Mouse (Mus musculus) forelimb bud, embryonic 11.5 days (tissue): ENCODE data around the gene A030005K14Rik.

ENCODE experiments used
- DNase-seq: peaks from one replicate; pipeline ENCODE4 v3.0.0-alpha.2; 2012; ENCODE audit warnings: low read depth, low spot score

Gene A030005K14Rik

GRCm38 (mm10) chr1:83059278-83059677, at the start of gene A030005K14Rik:
Gene A030005K14Rik, minus strand, starts transcription at chr1:83059378.
- DNase-seq, result no peak

DNA sequence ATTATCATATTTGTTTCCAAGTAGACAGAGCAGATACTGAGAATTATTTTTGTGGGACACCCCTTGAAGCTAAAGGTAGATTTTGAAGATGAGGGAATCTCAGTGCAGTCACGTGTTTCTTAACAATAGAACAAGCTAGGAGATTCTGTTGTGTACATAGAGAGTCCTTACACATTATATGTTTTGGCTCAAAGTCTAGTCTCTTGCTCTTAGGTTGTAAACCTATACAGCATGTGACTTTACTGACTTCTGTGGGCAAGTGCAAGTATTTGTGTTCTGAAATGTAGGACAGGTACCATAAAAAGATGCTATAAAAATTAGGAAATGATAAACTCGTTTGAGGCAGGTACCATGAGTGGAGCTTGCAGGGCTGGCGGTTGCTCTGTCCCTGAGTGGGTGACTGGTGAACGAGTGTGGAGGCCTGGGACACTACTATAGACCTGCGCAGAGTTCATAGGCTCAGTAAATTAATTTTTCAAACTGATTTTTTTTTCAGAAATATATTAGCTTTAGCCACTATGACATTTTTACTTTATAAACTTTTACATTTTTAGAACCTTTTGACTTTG, 48.3 kb upstream of the A030005K14Rik start:
- no peak for DNase-seq

- DNase-seq, result no peak
Measured at GRCm38 (mm10) chr1:83105464-83105863, 46.3 kb upstream of the A030005K14Rik start.

- DNase-seq, result peak; percentile 29
Measured at GRCm38 (mm10) chr1:83101891-83102290, 42.7 kb upstream of the A030005K14Rik start.

- DNase-seq, result no peak
Measured at GRCm38 (mm10) chr1:83099580-83100137, 40.5 kb upstream of the A030005K14Rik start.

- no peak for DNase-seq
Measured at GRCm38 (mm10) chr1:83099160-83099559, 40.0 kb upstream of the A030005K14Rik start.

DNA sequence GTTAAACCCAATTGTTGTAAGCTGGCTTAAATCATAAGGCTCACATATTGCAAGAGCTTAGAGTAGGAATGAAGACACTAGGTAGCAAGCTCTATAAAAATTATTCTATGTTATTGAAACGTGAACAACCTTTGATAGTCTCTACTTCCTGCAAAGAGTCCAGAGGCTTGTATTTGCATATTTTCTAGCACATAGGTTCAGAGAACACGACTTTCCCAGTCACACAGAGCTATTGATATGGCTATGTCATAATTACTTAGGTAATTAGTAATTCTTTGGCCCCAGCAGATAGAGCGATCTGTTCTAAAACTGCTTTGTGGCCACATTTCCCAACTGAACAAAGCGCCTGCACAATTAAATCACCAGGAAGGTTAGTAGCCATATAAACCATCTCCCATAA, 37.8 kb upstream of the A030005K14Rik start:
- no peak for DNase-seq

- DNase-seq, result no peak
Measured at GRCm38 (mm10) chr1:83091268-83091667, 32.1 kb upstream of the A030005K14Rik start.

- DNase-seq, result no peak
Measured at GRCm38 (mm10) chr1:83084790-83085189, 25.6 kb upstream of the A030005K14Rik start.

DNA sequence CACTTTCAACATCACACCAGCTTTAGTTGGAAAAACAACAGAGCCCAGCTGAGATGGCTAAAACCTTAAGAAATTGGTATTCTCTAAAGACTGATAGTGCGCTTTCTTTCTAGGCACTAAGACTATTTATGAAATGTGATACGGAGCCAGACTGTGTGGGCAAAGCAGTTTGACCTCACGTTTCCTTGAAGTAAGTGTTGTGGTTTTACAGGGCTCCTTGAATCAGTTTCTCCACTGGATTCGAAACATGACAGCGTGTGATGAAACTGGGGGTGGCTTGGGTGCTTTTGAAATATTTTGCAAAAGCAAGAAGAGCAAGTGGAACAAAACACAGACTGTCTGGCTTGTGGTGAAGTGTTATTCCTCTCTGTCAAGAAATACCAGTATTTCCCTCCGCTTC, 17.8 kb upstream of the A030005K14Rik start:
- DNase-seq, result no peak

DNA sequence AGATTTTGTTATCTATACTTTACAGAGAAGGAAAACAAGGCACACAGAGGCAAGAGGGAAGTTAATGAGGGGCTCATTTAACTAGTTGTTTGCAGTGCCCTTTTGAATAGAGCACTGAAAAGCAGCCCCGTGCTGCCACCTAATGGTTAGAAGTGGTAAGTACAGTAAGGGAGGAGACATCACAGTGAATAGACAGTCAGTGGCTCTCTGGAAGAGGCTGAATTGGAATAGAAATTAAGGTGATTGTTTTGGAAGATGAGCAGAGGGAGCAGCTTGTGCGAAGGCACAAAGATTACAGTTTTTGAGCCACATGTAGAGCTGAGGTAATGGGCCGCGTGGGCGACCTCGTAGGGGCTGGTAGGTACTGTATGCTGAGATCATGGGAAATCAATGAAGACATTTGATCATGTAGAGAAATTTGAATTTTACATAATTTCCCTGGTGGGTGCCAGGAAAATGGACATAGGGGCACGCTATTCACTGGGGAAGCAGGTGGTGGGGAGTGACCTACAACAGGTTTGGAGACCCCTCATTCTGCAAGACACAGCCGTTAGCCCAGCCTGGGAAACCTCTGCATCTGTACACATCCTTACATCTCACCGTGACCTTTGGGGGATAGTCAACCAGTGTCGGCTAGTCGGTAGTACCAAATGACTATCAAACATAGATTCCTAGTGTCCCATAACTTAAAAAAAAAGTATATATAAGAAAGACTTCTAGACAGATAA, 17.2 kb upstream of the A030005K14Rik start:
- peak; percentile 60 for DNase-seq

DNA sequence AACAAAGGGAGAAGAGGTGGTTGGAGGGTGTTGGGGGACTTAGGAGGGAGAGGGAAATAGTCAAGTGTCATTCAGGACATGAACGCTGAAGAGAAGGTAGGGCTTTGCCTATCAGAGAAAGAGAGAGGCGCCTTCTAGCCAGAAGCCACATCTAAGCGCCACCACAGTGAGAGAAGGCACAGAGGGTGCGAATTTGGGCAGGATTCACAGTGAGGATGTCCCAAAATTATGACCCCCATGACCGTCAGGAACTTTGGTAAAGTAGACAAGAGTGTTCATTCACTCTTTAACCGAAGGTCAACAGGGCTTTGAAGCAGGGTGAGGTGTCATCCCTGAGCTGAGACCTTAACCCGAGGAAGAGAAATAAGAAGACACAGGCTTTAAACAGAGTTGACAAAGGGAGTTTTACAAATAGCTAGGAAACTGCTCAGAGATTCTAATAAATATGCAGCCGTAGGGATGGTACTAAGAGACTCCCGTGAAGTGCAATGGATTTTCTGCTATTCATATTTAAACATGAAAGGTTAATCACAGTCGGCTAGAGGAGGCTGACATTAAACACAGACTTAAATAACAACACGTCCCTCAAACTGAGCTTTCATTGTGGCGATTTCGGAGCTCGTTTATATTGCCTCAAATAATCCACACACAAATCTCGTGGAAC, 16.5 kb upstream of the A030005K14Rik start:
- no peak for DNase-seq

DNA sequence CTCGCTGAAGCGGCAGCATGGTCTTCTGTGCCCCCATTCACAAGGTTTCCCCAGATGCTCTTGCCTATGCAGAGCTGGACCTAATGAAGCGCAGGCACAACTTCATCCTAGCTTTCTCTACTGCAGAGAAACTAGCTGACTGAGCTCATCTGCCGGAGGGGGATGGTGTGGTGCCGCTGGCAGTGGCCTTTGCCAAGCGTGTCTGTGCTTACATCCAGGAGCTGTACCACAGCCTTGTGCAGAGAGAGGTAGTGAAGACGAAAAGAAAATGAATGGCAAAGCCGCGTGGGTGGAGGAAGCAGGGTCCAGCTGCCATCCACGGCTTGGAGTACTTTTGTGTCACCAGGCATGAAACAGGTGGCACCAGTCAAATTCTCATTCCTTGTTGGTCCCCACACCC, 8.0 kb upstream of the A030005K14Rik start:
- no peak for DNase-seq

DNA sequence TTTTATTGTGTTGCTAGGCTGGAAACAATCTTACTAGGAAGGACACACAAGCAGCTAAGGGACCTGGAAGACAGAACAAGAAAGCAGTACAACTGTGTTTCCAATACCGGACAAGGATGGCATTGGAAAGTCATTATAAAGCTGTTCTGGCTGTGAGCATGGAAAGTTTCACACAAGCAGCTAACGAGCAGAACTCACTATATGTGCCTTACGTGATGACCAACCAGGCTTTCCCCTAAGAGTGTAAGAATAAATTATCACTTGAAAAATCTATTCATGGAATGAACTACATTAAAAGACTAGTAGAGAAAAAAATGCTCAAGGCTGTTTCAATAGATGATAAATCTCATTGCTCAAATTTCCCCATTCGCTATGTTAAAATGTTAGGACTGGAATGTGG, 7.4 kb upstream of the A030005K14Rik start:
- no peak for DNase-seq

DNA sequence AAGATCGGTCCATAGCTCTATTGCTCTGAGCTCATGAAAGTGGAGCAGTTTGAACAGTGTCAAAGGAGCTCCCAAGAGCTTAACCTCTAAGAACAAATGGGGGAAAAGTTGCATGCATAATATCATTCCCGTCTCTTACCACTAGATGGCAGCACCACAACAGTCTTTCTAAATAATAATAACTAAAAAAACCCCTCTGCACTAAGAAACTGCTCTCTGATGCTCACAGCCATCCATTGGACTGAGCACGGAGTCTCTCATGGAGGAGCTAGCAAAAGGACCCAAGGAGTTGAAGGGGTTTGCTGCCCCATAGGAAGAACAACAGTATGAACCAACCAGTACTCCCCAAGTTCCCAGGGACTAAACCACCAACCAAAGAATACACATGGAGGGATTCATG, 5.7 kb upstream of the A030005K14Rik start:
- peak; percentile 53 for DNase-seq

- DNase-seq, result no peak
Measured at GRCm38 (mm10) chr1:83060643-83061042, 1.5 kb upstream of the A030005K14Rik start, which contains the start of gene Krtap28-13. Gene Krtap28-13, plus strand, starts transcription at chr1:83060930.

- DNase-seq, result no peak
Measured at GRCm38 (mm10) chr1:83058481-83058880, 697 bp downstream of the A030005K14Rik start.

DNA sequence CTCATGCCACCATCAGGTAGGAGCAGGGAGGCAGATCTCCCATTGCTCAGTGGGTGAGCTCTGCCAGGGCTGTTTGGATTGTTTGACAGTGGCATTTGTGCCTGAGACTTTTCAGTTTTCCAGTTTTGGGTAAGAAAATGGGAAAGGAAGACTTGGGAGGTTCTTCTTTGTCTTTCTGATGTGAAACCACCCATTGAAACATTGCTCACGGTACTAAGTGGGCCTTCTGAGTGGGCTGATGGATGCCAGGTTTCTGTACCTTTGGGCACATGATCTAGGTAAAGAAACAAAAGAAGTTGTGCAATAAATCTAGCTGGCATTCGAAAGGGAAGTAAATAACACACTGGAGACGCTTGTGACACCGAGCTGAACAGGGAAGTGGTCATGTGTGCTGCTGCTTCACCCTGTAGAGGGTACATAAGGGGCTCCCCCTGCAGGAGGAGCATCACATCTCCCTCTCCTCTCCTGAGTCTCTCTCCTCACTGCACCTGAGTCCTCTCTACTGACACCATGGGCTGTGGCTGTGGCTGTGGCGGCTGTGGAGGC, 14.2 kb downstream of the A030005K14Rik start, which contains the start of gene Gm47969:
Gene Gm47969 (plus strand): TSS at position 51 of the 546 bp plus-strand sequence.
- no peak for DNase-seq

DNA sequence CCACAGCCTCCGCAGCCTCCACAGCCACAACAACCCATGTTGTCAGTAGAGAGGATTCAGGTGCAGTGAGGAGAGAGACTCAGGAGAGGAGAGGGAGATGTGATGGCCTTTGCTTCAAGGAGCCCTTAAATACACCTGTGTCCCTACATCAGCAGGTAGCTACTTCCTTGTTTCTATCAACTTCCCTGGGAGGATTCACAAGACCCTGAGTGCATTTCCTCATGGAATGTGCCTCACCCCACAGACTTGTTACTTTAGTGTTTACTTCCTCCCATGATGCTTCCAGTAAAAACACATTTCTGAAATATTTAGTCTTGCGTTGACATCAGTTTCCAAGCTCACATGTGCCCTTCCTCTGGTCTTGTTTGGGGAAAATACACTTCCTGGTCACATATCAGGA, 16.8 kb downstream of the A030005K14Rik start, which contains the start of gene Krtap28-10:
Gene Krtap28-10 (minus strand): TSS at position 101 of the 400 bp plus-strand sequence.
- DNase-seq, result no peak

DNA sequence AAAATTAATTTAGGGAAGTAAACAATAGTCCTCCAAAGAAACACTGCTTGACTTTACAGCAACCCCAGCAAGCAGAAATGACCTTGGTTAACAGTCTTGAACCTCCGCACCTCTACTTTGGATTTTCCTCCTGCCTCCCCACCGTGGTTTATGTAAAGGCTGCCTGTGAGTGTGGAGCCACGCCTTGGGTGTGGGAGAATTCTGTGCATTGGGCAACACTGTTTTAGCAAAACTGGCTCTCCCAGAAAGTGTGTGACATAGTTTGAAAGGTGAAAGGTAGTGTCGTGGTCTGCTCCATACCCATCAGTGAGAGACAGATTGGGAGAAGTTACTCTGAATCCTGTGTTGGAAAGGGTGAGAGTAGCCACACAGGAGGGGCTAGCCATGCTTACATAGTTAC, 20.1 kb downstream of the A030005K14Rik start:
- no peak for DNase-seq

- DNase-seq, result peak; percentile 41
Measured at GRCm38 (mm10) chr1:83038109-83038672, 21.0 kb downstream of the A030005K14Rik start, which contains the start of gene Slc19a3. Gene Slc19a3, minus strand, starts transcription at chr1:83038448.
